Mouse (Mus musculus) urinary bladder, postnatal 36 days (tissue): Measurements from ENCODE around the gene Dock7.
"Not testable (repeated sequence)": the region's sequence is repeated elsewhere in the genome, so short reads cannot be mapped to it uniquely, and the experiment has no call there.

Experiments used
- DNase-seq, 2 experiments: peaks; one replicate each; pipeline ENCODE4 v3.0.0; 2022; ENCODE audit warnings: low spot score in 2 of 2, mixed read lengths in 1 of 2

Dock7 gene

DNA sequence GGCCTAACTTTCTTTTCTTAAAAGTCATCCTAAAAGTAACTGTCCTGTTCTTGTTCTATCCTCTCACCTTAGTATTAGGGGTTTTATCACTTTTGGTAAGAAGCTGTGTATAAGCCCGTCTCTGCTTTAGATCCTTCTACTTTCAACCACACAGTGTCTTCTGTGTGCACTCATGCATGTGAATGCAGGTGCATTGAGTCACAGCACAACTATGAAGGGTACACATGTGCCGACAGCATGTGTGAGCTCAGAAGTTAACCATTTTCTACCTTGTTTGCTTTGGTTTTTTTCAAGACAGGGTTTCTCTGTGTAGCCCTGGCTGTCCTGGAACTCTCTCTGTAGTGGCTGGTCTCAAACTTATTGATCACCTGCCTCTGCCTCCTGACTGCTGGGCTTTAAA, 114.4 kb downstream of the Dock7 start:
- no peak for DNase-seq

DNA sequence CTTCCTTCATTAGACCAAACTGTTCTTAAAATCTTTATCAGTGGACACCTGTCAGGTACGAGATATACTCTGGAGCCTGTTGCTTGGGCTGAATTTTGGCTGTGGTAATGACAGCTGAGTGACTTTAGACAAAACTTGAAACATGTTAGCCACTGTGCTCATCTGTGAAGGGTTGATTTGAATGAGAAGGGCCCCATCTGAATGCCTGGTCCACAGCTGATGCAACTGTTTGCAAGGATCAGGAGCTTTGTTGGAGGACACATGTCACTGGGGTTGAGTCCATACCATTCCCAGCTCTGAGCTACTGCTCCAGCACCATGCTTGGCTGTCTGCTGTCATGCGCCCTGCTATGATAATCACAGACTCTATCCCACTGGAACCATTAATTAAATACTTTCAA, 115.1 kb downstream of the Dock7 start:
- DNase-seq, result no peak

DNA sequence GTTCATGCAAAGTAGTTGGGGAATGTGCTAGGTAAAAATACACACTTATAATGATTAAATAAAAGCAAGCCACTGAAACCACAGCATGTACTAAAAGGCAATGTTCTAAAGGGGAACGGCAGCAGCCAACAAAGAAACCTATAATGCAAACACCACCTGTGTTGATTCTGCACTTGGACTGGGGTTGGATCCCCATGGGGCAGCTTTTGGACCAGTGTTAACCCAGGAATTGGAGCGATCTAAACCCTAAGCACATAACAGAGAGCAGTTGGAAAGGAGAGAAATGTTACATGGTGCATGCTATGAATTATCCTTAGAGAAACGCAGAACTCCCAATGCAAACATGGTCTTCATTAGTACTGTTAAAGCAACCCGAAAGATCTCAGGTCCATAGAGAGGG, 127.2 kb downstream of the Dock7 start:
- no peak for DNase-seq

DNA sequence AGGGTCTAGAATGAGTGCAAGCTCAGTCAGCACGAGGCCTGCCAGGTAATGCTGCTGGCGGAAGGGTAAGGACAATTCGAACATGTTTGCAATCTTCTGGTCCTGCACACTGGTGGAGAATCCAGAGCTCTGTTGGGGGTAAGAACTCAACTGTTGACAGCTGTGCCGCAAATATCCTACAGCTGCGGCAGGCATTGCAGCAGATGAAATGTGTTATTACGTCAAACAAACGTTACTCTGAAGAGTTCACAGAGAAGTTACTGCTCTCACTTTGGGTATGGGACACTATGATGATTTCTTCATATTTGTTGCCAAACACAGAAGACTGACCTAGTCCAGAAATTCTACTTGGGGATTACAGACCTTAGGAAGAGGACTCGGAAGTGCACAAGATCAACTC, 136.0 kb downstream of the Dock7 start:
- no peak for DNase-seq

DNA sequence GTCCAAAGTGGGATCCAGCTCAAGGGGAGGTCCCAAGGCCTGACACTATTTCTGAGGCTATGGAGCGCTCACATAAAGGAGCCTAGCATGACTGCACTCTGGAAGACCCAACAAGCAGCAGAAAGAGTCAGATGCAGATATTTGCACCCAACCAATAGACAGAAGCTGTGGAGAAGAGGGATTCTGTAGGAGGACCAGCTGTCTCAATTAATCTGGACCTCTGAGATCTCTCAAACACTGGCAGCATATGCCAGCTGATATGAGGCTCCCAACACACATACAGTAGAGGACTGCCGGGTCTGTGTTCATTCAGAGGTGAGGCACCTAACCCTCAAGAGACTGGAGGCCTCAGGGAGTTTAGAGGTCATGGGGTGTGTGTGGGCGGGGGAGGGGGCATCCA, 140.7 kb downstream of the Dock7 start:
- not testable (repeated sequence) for DNase-seq

DNA sequence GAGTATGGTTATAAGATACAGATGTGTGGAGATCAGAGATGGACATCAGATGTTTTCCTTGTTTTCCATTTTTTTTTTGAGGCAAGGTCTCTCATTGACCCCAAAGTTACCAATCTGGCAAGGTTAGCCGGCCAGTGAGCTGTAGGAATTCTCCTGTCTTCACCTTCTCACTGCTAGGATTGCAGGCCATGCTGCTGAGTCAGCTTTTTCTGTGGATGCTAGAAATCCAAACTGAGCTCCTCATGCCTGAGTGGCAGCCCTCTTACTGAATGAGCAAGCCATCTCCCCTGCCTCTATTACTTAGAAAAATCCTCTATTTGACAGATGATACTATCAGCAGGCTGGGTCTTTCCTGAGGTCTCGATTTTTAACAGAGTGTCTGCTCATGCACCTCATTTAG, 142.0 kb downstream of the Dock7 start:
- no peak for DNase-seq

DNA sequence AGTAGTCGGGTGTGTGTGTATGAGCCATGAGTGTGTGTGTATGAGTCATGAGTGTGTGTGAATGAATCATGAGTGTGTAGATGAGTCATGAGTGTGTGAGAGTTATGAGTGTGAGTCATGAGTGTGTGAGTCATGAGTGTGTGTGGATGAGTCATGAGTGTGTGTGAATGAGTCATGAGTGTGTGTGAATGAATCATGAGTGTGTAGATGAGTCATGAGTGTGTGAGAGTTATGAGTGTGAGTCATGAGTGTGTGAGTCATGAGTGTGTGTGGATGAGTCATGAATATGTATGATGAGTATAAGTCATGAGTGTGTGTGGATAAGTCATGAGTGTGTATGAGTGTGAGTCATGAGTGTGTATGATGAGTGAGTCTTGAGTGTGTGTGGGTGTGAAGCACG, 142.4 kb downstream of the Dock7 start:
- DNase-seq, result not testable (repeated sequence)

DNA sequence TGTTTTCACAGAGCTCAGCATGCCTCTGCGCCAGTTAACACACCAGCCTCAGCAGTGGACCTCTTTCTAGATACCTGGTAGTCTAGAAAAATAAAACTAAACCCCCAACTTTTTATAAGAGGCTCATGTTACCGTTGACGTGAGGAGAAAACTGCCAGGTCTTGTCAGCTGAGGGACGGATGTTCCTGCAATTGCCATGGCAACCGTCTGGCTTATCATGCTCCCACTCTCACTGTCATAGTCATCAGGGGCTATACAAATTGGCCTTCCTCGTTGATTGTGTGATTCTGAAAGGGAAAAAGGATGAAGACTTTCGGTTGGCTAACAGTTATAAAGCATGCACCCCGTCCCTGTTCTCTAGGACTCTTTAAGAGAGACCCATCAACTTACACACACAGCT, 145.0 kb downstream of the Dock7 start:
- no peak for DNase-seq

DNA sequence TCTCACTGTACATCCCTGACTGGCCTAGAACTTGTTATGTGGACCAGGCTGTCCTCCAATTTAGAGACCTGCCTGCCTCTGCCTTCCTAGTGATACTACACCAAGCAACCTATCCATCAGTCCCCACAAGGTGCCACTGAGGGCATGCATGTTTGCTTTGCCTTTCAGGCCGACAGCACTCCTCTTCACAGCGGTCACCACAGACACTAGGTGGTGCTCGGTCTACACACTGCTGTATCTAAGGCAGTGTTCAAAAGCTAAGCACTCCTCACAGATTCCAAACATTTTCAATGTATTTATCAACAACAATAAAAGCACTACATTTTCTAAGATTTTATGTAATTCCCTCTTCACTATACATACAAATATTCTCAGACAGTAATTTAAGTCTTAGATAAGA, 150.8 kb downstream of the Dock7 start:
- no peak for DNase-seq

DNA sequence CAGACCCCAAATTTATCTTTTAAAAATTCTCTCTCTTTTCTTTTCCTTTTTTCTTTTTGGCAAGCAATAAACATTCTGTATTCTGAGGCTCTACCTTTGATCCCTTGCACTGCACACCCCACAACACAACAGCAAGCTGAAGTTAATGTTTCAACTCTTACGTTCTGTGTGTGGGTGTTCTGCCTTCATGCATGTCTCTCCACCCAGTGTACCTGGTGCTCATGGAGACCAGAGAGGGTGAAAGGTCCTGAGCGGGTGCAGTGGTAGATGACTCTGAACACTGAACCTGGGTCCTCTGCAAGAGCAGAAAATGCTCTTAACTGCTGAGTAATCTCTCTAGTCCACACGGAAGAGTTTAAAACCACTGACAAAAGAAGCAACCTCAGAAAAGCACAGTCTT, 160.5 kb downstream of the Dock7 start:
- no peak for DNase-seq

DNA sequence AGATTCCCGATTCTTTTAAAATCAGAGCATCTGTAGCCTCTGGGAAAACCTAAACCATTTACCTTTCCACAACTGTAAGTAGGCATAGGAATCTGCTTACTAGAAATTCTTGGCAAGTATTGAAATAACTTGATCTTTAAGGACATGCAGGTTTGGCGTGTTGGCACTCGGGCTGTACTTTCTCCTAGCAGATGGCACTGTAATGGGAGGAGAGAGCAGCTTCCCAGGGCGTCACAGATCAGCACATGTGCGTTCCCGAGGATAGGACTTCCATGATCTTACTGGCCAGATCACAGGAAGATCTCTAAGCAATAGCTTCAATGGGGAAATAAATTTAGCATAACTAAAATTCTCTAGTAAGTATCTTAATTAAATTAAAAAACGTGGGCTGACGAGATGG, 164.7 kb downstream of the Dock7 start:
- DNase-seq, result no peak

DNA sequence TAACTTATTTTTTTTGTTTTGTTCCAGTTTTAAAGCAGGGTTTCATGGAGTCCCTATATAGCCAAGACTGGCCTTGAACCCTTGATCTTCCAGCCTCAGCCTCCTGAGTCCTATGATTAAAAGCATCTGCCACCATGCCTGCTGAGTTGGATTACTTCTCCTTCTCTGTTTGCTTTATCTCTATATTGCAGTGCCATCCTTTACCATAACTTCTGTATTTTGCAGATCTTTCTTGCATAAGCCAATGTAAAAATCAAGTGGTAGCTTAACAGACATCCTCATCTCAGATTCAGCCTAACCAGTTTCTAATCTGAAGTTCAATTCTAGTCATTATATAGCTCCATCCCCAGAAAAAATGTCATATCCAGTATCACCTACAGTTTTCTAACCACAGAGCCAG, 170.2 kb downstream of the Dock7 start:
- DNase-seq, result no peak

DNA sequence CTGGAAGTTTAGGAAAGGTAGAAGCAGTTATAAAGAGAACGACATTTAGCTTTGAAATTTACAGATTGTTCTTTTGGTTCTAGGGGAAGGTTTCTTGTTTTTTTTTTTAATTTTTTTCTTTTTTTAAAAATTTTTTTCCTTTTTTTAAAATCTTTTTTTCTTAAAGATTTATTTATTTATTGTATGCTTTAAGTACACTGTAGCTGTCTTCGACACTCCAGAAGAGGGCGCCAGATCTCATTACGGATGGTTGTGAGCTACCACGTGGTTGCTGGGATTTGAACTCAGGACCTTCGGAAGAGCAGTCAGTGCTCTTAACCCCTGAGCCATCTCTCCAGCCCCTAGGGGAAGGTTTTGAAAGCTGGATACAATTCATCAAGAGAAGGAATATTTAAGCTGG, 182.5 kb downstream of the Dock7 start:
- DNase-seq, result not testable (repeated sequence)

DNA sequence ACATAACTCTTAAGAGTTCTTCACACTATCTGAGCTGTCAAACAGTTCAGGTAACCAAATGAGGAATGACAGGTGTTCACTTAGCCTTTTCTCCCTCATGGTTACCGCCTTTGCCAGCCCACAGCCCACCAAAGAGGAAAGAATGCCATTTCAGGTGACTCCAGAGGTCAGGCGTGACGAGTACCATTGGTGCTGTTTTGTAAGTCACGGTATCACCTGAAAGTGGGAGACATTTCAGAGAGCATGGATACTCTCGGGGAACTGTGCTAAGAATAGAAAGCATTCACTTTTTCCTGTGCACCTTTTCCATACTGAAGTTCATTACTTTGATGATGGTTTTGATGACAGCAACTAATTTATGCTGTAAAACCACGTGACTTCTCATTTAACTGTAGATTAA, 184.7 kb downstream of the Dock7 start:
- no peak for DNase-seq

DNA sequence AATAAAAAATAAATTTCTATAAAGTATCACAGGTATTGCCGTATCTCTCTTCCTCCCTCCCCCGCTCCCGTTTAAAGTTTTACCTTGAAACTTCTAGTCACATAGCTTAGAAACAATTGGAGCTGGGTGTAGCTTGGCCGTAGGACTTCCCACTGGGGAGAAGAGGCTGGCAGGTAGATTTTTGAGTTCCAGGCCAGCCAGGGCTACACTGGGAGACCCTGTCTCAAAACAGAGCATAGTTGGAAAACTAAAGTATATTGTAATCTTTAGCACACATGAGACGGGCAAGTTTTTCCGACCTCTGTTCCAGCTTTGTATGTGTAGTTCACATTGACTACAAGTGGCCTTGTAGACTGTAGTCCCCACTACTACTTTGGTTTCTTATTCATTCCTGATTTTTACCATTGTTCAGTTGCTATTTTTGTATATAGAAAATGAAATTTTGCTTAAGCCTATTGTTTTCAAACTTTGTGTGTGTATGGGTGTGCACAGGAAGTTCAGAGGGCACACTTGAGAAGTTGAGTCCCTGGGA, 195.4 kb downstream of the Dock7 start:
- no peak for DNase-seq

DNA sequence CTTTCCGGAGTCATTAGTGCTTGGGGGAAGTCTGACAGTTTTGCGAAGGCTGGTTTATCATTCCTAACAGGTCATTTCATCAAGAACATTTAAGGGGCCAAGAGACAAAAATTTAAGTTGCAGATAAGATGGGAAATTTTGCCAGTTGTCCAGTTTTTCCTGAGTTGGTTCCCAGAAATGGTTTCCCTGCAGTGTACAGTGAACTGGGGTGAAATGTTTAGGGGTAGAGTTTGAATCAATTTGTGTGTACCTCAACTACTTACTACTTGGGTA, 195.9 kb downstream of the Dock7 start:
- DNase-seq, result no peak

DNA sequence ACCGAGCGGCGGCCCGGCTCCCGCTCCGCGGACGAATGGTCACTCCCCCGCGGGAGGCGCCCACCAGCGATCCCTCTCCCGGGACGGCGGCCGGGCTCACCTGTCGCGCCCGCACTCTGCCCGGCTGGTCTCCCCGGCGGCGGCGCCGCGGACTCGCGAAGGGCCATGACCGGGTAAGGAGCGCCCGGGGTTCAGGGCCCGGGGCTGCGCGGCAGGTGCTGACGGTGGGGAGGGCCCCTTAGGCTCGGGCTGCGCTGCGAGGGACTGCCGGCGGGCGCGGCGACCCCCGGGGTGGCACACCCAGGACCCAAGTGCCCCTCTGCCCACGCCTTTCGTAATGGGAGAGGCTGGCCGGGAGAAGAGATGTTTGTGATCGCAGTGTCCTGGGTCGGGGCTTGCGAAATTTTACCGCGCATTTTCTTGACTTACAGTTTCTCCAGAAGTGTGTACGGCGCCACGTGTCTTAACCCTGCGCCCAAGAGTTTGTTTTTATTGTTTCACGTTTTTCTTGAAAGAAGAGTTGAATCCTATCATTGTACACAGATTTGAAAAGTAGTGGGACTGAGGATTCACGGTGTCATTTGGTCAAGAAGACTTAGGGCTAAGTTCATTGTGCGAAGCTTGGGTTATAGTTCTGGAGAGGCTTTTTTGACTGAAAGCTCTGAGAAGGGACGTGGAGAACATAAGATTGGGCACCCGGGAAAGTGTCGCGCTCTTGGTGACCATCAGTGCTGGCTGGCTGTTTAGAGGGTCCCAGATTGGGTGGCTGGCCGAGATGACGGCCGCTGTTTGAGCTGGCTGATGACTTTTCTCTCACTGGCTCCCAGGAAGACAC, 196.4 kb downstream of the Dock7 start:
- DNase-seq, result peak in 1 of 2 experiments; percentile 35

DNA sequence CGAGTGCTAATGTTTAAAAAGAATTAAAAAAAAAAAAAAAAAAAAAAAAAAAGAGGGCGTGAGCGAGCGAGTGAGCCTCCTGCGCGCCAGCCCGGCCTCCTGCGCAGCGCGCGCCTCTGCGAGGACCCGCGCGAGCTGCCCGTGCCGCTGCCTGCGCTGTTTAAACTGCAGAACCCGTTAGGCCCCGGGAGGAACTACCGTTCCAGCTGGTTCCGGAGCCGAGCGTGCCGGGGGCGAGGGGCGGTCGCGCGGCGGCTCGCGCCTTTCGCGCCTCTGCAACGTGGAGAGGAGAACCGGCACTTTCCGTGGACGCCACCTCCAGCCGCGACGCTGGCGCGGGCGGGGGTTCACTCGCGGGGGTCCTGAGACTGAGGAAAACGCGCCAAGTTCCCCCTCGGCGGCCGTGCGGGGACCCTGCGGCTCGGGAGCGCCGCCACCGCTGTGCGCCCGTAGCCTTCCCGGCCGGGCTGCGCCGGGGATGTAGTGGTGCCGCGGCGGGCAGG, 197.1 kb downstream of the Dock7 start, which contains the start of gene Usp1:
Gene Usp1, plus strand, starts transcription at position 243 of the 503 bp plus-strand sequence.
- peak in 1 of 2 experiments; percentile 81 for DNase-seq

DNA sequence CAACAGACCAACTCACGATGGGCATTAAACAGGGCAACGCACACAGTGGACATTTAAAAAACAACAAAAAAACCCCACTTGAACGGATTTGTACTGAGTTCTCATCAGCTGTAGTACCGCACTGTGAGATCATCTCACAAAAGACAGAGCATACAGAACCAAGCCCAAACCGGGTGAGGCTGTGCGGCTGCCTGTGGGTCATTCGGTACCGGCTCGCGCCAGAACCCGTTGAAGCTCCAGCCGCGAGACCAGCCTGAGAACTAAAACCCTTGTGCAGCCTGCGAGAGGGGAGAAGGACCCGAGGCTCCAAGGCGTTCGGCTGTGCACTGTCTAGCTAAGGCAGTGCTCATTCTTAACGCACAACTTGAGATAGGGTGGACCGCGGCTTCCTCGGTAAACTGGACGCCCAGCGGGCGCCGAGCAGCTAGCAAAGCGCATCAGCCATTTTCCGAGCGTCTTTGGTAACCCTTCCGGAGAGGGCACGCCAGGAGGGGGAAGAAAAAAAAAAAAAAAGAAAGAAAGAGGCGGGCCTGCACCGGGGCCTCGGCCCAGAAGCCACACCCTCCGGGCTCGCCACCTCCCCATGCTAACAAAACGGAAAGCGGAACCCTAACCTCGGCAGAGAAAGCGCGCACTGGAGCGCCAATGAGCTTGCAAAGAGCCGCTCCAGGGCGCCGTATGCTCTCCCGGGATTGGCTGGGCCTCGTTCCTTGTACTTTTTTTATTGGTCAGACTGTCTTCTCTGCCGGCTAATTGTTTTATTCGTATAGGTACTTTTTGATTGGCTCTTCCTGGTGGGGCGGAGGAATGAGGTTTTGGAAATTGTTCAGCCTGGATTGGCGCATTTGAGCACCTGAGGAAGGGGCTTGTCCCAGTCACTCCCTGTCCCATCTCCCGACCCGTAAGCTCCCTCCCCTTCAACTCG, 197.8 kb downstream of the Dock7 start:
- DNase-seq, result peak; percentile 87 to 97

DNA sequence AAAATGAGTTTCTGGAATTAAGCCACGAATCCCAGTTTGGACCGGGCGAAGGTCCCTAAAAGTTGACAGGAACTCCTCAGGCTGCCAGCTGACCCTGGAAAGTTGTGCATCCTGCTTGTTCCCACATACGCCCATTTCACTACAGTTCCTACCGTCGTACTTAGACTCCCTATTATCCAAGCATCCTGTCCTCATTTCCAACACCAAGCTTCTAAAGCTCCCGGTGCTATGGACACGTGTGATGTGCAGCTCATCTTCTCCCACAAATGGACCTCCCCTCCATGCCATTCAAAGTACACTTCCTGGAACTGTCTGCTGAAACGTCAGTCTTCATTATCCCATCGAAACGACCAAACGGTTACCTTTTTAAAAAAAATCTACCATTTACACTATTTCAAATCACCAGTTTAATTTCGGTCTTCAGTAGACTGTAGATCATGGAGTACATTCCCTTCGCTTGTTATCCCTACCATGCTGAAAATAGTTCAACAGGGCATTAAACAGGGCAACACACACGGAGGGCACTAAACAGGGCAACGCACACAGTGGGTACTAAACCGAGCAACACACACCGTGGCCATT, 198.6 kb downstream of the Dock7 start:
- DNase-seq, result no peak

DNA sequence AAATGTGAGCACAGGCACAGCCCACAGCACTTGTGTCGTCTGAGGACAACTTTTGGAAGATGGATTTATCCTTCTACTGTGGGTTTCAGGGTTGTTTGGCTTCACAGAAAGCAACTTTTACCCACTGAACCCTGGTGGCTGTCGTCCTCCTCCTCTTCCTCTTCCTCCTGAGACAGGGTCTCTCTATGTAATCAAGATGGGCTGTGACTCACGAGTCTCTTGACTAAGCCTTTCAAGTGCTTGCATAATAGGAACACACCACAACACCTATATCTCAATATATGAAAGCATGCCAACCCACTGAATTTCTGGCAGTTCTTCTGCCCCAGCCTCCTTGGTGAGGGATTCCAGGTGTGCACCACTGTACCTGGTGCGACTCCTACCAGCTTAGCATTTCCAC, 199.8 kb downstream of the Dock7 start:
- no peak for DNase-seq

DNA sequence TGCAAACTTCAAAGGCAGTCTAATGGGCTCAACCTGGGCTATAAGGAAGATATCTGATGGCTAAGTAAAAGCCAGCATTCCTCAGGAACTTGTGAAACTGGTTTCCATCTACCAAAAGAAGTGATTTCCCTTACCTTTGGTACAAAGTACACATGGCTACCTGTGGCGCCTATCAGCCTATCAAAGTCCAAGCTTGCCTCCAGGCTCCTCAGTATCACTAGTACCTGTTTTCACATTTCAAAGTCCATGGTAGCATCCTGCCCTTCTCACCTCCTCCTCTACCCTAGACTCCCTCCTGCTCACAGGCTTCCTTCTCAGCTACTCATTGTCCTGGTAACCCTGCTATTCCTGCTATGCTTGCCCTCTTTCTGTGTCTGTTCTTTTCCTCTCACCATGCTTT, 202.5 kb downstream of the Dock7 start:
- no peak for DNase-seq
